Mouse (Mus musculus): Measurements from ENCODE around the gene H2-Ab1. TPM values are rescaled to one million over a fixed set of nuclear protein-coding genes. Genes with fewer than 3 reads are reported as not detected.
"Not testable (repeated sequence)": the region's sequence is repeated elsewhere in the genome, so short reads cannot be mapped to it uniquely, and the experiment has no call there.

Gene H2-Ab1
- polyA plus RNA-seq, 1 experiment from 2014 or later = 0.95 TPM

GRCm38 (mm10) chr17:34306407-34306806 lies 48.9 kb downstream of the H2-Ab1 start:
- ATAC-seq = no peak
- H3K4me2 ChIP-seq (ENCODE audit: low read length) = no peak overlapping the region
- no peaks in the 10 kb centered on the region for H3K27me3 ChIP-seq (replicated peaks; ENCODE audit: control insufficient read depth, insufficient read depth, low read length)
- H3K27ac ChIP-seq (ENCODE audit: low read length) = no peak overlapping the region
- H3K4me3 ChIP-seq (replicated peaks; ENCODE audit: low read length) = no peak overlapping the region
- WGBS = 89% methylated on average over 2 of the region's 2 CpGs
- H3K9me3 ChIP-seq (ENCODE audit: control insufficient read depth, low read length) = no peaks in the 10 kb centered on the region
- peaks cover 7% of the 10 kb centered on the region for H3K4me1 ChIP-seq (replicated peaks; ENCODE audit: control insufficient read depth, insufficient read depth, low read length)
- no peak overlapping the region for H3K9ac ChIP-seq (replicated peaks; ENCODE audit: low read depth, low read length)
- no peaks in the 10 kb centered on the region for H3K36me3 ChIP-seq (ENCODE audit: control insufficient read depth, insufficient read depth)

GRCm38 (mm10) chr17:34307216-34307615 lies 49.7 kb downstream of the H2-Ab1 start:
- H3K9ac ChIP-seq (replicated peaks; ENCODE audit: low read depth, low read length) = no peak overlapping the region
- no peaks in the 10 kb centered on the region for H3K27me3 ChIP-seq (replicated peaks; ENCODE audit: control insufficient read depth, insufficient read depth, low read length)
- peaks cover 7% of the 10 kb centered on the region for H3K4me1 ChIP-seq (replicated peaks; ENCODE audit: control insufficient read depth, insufficient read depth, low read length)
- H3K27ac ChIP-seq (ENCODE audit: low read length) = no peak overlapping the region
- no peak overlapping the region for H3K4me3 ChIP-seq (replicated peaks; ENCODE audit: low read length)
- no peaks in the 10 kb centered on the region for H3K36me3 ChIP-seq (ENCODE audit: control insufficient read depth, insufficient read depth)
- H3K4me2 ChIP-seq (ENCODE audit: low read length) = no peak overlapping the region
- no peaks in the 10 kb centered on the region for H3K9me3 ChIP-seq (ENCODE audit: control insufficient read depth, low read length)
- no peak for ATAC-seq

- Histone ChIP-seq H3K4me1 (replicated peaks; ENCODE audit: control insufficient read depth, insufficient read depth, low read length) (peaks cover 7% of the 10 kb centered on the region), H3K27ac (ENCODE audit: low read length) (no peak overlapping the region), H3K9ac (replicated peaks; ENCODE audit: low read depth, low read length) (no peak overlapping the region), H3K4me3 (replicated peaks; ENCODE audit: low read length) (no peak overlapping the region), H3K27me3 (replicated peaks; ENCODE audit: control insufficient read depth, insufficient read depth, low read length) (no peaks in the 10 kb centered on the region), H3K9me3 (ENCODE audit: control insufficient read depth, low read length) (no peaks in the 10 kb centered on the region), H3K36me3 (ENCODE audit: control insufficient read depth, insufficient read depth) (no peaks in the 10 kb centered on the region), H3K4me2 (ENCODE audit: low read length) (no peak overlapping the region)
- no peak for ATAC-seq
- 85% methylated on average over 4 of the region's 4 CpGs for WGBS
Observed at GRCm38 (mm10) chr17:34308161-34308560, 50.7 kb downstream of the H2-Ab1 start.

- H3K36me3 ChIP-seq (ENCODE audit: control insufficient read depth, insufficient read depth) = no peaks in the 10 kb centered on the region
- 25% methylated on average over 10 of the region's 10 CpGs for WGBS
- no peaks in the 10 kb centered on the region for H3K27me3 ChIP-seq (replicated peaks; ENCODE audit: control insufficient read depth, insufficient read depth, low read length)
- H3K4me2 ChIP-seq (ENCODE audit: low read length) = peak overlapping the region; percentile 82
- H3K4me3 ChIP-seq (replicated peaks; ENCODE audit: low read length) = peak overlapping the region; percentile 68
- no peak overlapping the region for H3K27ac ChIP-seq (ENCODE audit: low read length)
- ATAC-seq = no peak
- H3K9ac ChIP-seq (replicated peaks; ENCODE audit: low read depth, low read length) = peak overlapping the region; percentile 77
- H3K4me1 ChIP-seq (replicated peaks; ENCODE audit: control insufficient read depth, insufficient read depth, low read length) = peaks cover 7% of the 10 kb centered on the region
- no peaks in the 10 kb centered on the region for H3K9me3 ChIP-seq (ENCODE audit: control insufficient read depth, low read length)
Observed at GRCm38 (mm10) chr17:34309225-34309624, 51.7 kb downstream of the H2-Ab1 start.

- no peaks in the 10 kb centered on the region for H3K9me3 ChIP-seq (ENCODE audit: control insufficient read depth, low read length)
- H3K27ac ChIP-seq (ENCODE audit: low read length) = peak overlapping the region; percentile 27; the same call in 1 of the 2 replicates
- ATAC-seq = peak; percentile 92
- H3K4me1 ChIP-seq (replicated peaks; ENCODE audit: control insufficient read depth, insufficient read depth, low read length) = peaks cover 7% of the 10 kb centered on the region
- no peaks in the 10 kb centered on the region for H3K36me3 ChIP-seq (ENCODE audit: control insufficient read depth, insufficient read depth)
- peak overlapping the region; percentile 77 for H3K9ac ChIP-seq (replicated peaks; ENCODE audit: low read depth, low read length)
- WGBS = 22% methylated on average over 38 of the region's 38 CpGs
- no peaks in the 10 kb centered on the region for H3K27me3 ChIP-seq (replicated peaks; ENCODE audit: control insufficient read depth, insufficient read depth, low read length)
- H3K4me3 ChIP-seq (replicated peaks; ENCODE audit: low read length) = peak overlapping the region; percentile 68
- H3K4me2 ChIP-seq (ENCODE audit: low read length) = peak overlapping the region; percentile 82
Observed at GRCm38 (mm10) chr17:34309683-34310385, 52.3 kb downstream of the H2-Ab1 start.

- H3K9ac ChIP-seq (replicated peaks; ENCODE audit: low read depth, low read length); H3K4me2 ChIP-seq (ENCODE audit: low read length); H3K4me1 ChIP-seq (replicated peaks; ENCODE audit: control insufficient read depth, insufficient read depth, low read length); H3K4me3 ChIP-seq (replicated peaks; ENCODE audit: low read length); H3K27ac ChIP-seq (ENCODE audit: low read length); H3K36me3 ChIP-seq (ENCODE audit: control insufficient read depth, insufficient read depth); ATAC-seq; H3K27me3 ChIP-seq (replicated peaks; ENCODE audit: control insufficient read depth, insufficient read depth, low read length); H3K9me3 ChIP-seq (ENCODE audit: control insufficient read depth, low read length): not testable (repeated sequence)
- WGBS = 83% methylated on average over 3 of the region's 3 CpGs
Observed at GRCm38 (mm10) chr17:34310526-34310925, 53.0 kb downstream of the H2-Ab1 start.

- H3K4me1 ChIP-seq (replicated peaks; ENCODE audit: control insufficient read depth, insufficient read depth, low read length) = peaks cover 7% of the 10 kb centered on the region
- no peak for ATAC-seq
- H3K9me3 ChIP-seq (ENCODE audit: control insufficient read depth, low read length) = no peaks in the 10 kb centered on the region
- no peaks in the 10 kb centered on the region for H3K27me3 ChIP-seq (replicated peaks; ENCODE audit: control insufficient read depth, insufficient read depth, low read length)
- no peak overlapping the region for H3K27ac ChIP-seq (ENCODE audit: low read length)
- no peak overlapping the region for H3K4me3 ChIP-seq (replicated peaks; ENCODE audit: low read length)
- 96% methylated on average over 1 of the region's 1 CpGs for WGBS
- H3K4me2 ChIP-seq (ENCODE audit: low read length) = no peak overlapping the region
- H3K9ac ChIP-seq (replicated peaks; ENCODE audit: low read depth, low read length) = no peak overlapping the region
- no peaks in the 10 kb centered on the region for H3K36me3 ChIP-seq (ENCODE audit: control insufficient read depth, insufficient read depth)
Observed at GRCm38 (mm10) chr17:34312185-34312584, 54.7 kb downstream of the H2-Ab1 start.

GRCm38 (mm10) chr17:34313393-34313792 lies 55.9 kb downstream of the H2-Ab1 start:
- Histone ChIP-seq H3K4me3 (replicated peaks; ENCODE audit: low read length) (no peak overlapping the region), H3K36me3 (ENCODE audit: control insufficient read depth, insufficient read depth) (no peaks in the 10 kb centered on the region), H3K9me3 (ENCODE audit: control insufficient read depth, low read length) (no peaks in the 10 kb centered on the region), H3K27me3 (replicated peaks; ENCODE audit: control insufficient read depth, insufficient read depth, low read length) (no peaks in the 10 kb centered on the region), H3K9ac (replicated peaks; ENCODE audit: low read depth, low read length) (no peak overlapping the region), H3K4me1 (replicated peaks; ENCODE audit: control insufficient read depth, insufficient read depth, low read length) (peaks cover 7% of the 10 kb centered on the region), H3K27ac (ENCODE audit: low read length) (no peak overlapping the region), H3K4me2 (ENCODE audit: low read length) (no peak overlapping the region)
- WGBS = 31% methylated on average over 3 of the region's 3 CpGs
- ATAC-seq = no peak

- Histone ChIP-seq H3K27me3 (replicated peaks; ENCODE audit: control insufficient read depth, insufficient read depth, low read length) (no peaks in the 10 kb centered on the region), H3K9ac (replicated peaks; ENCODE audit: low read depth, low read length) (no peak overlapping the region), H3K4me3 (replicated peaks; ENCODE audit: low read length) (no peak overlapping the region), H3K4me2 (ENCODE audit: low read length) (no peak overlapping the region), H3K36me3 (ENCODE audit: control insufficient read depth, insufficient read depth) (no peaks in the 10 kb centered on the region), H3K27ac (ENCODE audit: low read length) (no peak overlapping the region), H3K9me3 (ENCODE audit: control insufficient read depth, low read length) (no peaks in the 10 kb centered on the region), H3K4me1 (replicated peaks; ENCODE audit: control insufficient read depth, insufficient read depth, low read length) (peaks cover 4% of the 10 kb centered on the region)
- ATAC-seq = no peak
- 69% methylated on average over 9 of the region's 9 CpGs for WGBS
Observed at GRCm38 (mm10) chr17:34314286-34314685, 56.8 kb downstream of the H2-Ab1 start.

GRCm38 (mm10) chr17:34315512-34315911 lies 58.0 kb downstream of the H2-Ab1 start:
- 81% methylated on average over 1 of the region's 1 CpGs for WGBS
- H3K36me3 ChIP-seq (ENCODE audit: control insufficient read depth, insufficient read depth) = no peaks in the 10 kb centered on the region
- no peak for ATAC-seq
- no peak overlapping the region for H3K4me2 ChIP-seq (ENCODE audit: low read length)
- H3K9me3 ChIP-seq (ENCODE audit: control insufficient read depth, low read length) = no peaks in the 10 kb centered on the region
- no peak overlapping the region for H3K27ac ChIP-seq (ENCODE audit: low read length)
- H3K4me1 ChIP-seq (replicated peaks; ENCODE audit: control insufficient read depth, insufficient read depth, low read length) = no peaks in the 10 kb centered on the region
- no peaks in the 10 kb centered on the region for H3K27me3 ChIP-seq (replicated peaks; ENCODE audit: control insufficient read depth, insufficient read depth, low read length)
- no peak overlapping the region for H3K9ac ChIP-seq (replicated peaks; ENCODE audit: low read depth, low read length)
- no peak overlapping the region for H3K4me3 ChIP-seq (replicated peaks; ENCODE audit: low read length)

Measured in forebrain, embryonic 16.5 days (tissue).